Comparison of ENCODE assay signal across 12 mouse cellular contexts in the genomic region with DNA sequence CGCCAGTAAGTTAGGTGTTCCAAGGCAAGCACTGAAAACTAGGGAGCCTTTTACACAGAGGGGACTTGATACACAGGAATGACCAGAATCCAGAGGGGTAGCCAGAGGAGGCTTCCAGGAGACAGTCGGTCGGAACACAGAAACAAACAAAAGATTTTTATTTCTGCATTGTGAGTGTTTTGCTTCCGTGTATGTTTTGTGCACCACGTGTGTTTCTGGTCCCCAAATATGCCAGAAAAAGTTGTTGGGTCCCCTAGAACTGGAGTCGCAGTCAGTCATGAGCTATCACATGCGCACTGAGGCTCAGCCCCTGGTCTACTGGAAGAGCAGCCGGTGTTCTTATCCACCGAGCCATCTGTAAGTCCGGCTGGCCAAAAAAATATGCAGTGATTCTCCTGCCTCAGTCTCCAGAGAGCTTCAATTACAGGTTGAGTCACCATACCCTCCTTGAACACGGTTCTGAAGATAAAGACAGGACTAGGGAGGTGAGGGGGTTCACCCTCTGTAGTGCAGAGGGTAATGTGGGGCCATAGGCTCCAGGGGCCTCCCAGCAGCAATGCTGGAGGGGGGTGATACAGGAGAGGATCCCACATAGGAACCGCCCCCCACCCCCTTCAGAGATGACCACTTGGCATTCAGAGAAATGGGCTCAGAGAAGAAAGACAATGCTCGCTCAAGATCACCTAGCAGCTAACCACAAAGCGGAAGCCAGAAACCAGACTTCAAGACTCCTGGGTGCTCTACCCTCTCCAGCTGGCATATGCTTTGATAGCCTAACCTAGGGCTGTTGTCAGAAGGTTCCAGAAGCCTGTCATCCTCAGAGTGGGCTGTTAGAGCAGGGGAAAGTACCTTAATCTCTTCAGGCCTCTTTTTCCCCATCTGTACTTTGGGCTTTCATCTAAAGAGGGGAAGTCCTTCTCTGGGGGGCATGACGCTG. TPM values are rescaled to one million over a fixed set of nuclear protein-coding genes. Genes with fewer than 3 reads are reported as not detected.
DNase-seq lines count a peak whose midpoint lies in the region; ATAC-seq and TF ChIP-seq lines count a peak whose summit lies in the region.
"Had no signal": no experiment of that assay in that cellular context is flagged by ENCODE, and none has a peak within 500 bp of the region (broad histone marks: within the 10 kb centered on the region; RNA-seq: fewer than 3 reads in every experiment).

No protein-coding gene starts in this region.

- H3K4me3 ChIP-seq in hindbrain, embryonic 15.5 days: no peak overlapping the region
- no peak overlapping the region for H3K4me3 ChIP-seq in hindbrain, postnatal 0 days (ENCODE audit: low read length)
- no peak overlapping the region for H3K4me3 ChIP-seq in heart, embryonic 11.5 days (ENCODE audit: low read depth, low read length)

- no peak for ATAC-seq in hindbrain, embryonic 15.5 days (ENCODE audit: low FRiP score, low read depth)
- ATAC-seq in hindbrain, postnatal 0 days: no peak
- peak; percentile 95 for ATAC-seq in inflammation-experienced regulatory T-cells, adult 6 months
- no peak for ATAC-seq in heart, embryonic 11.5 days (replicated peaks; ENCODE audit: insufficient number of reproducible peaks, low FRiP score, low TSS enrichment)

- H3K4me1 ChIP-seq in hindbrain, embryonic 15.5 days (replicated peaks): peaks cover 11% of the 10 kb centered on the region
- H3K4me1 ChIP-seq in hindbrain, postnatal 0 days (ENCODE audit: insufficient read depth, low read length): no peaks in the 10 kb centered on the region
- 0 out of 2 replicates have a peak, but pooled peaks cover 13% of the 10 kb centered on the region for H3K4me1 ChIP-seq in heart, embryonic 11.5 days (ENCODE audit: control insufficient read depth, insufficient read depth, low read length)

- no peaks in the 10 kb centered on the region; the same call in 1 of the 2 replicates for H3K27me3 ChIP-seq in hindbrain, embryonic 15.5 days
- no peaks in the 10 kb centered on the region for H3K27me3 ChIP-seq in hindbrain, postnatal 0 days (ENCODE audit: insufficient read depth, low read length)
- H3K27me3 ChIP-seq in heart, embryonic 11.5 days (ENCODE audit: control insufficient read depth, insufficient read depth, low read length): peaks cover 56% of the 10 kb centered on the region

- H3K9ac ChIP-seq in hindbrain, embryonic 15.5 days: 0 out of 2 replicates have a peak overlapping the region, but pooled peaks have one; percentile 50
- no peak overlapping the region for H3K9ac ChIP-seq in hindbrain, postnatal 0 days (replicated peaks; ENCODE audit: low read length)
- H3K9ac ChIP-seq in heart, embryonic 11.5 days (ENCODE audit: low read depth, low read length): no peak overlapping the region

- TF ChIP-seq CTCF in hindbrain, postnatal 0 days (IDR thresholded peaks at IDR 0.05; ENCODE audit: low read depth): no peak

- no peaks in the 10 kb centered on the region for H3K9me3 ChIP-seq in hindbrain, embryonic 15.5 days
- H3K9me3 ChIP-seq in hindbrain, postnatal 0 days (ENCODE audit: low read length): no peaks in the 10 kb centered on the region
- no peaks in the 10 kb centered on the region for H3K9me3 ChIP-seq in heart, embryonic 11.5 days (replicated peaks; ENCODE audit: control insufficient read depth, low read length)

- WGBS in hindbrain, embryonic 15.5 days: 77% methylated on average over 15 of the region's 15 CpGs
- WGBS in hindbrain, postnatal 0 days: 78% methylated on average over 15 of the region's 15 CpGs
- 64% methylated on average over 15 of the region's 15 CpGs for WGBS in heart, embryonic 11.5 days (ENCODE audit: insufficient replicate concordance)

- no peaks in the 10 kb centered on the region for H3K36me3 ChIP-seq in hindbrain, embryonic 15.5 days
- H3K36me3 ChIP-seq in hindbrain, postnatal 0 days (ENCODE audit: insufficient read depth, low read length): no peaks in the 10 kb centered on the region
- H3K36me3 ChIP-seq in heart, embryonic 11.5 days (ENCODE audit: control insufficient read depth, insufficient read depth, low read length): no peaks in the 10 kb centered on the region

- DNase-seq in hindbrain, postnatal 0 days (ENCODE audit: low spot score): no peak
- peak; percentile 92 for DNase-seq in CD4-positive, CD25-positive, alpha-beta regulatory T cell, adult 2 months (ENCODE audit: low read depth, low spot score)
- peak; percentile 92 for DNase-seq in thymus, postnatal 0 days (ENCODE audit: low spot score)
- no peak for DNase-seq in ovary, adult 18-20 months (ENCODE audit: low spot score)
- DNase-seq in heart, postnatal 25 days (ENCODE audit: low spot score): no peak
- DNase-seq: adrenal gland, postnatal 36 days; kidney, adult 2 months; lung, postnatal 10 days had no signal

- no peak overlapping the region for H3K4me2 ChIP-seq in hindbrain, embryonic 15.5 days
- no peak overlapping the region for H3K4me2 ChIP-seq in hindbrain, postnatal 0 days (ENCODE audit: low read depth, low read length)
- no peak overlapping the region for H3K4me2 ChIP-seq in heart, embryonic 11.5 days

- intact Hi-C loops in heart, postnatal 25 days (cut with DNase I): no loop called here

- no peak overlapping the region for H3K27ac ChIP-seq in hindbrain, embryonic 15.5 days (replicated peaks)
- no peak overlapping the region for H3K27ac ChIP-seq in hindbrain, postnatal 0 days
- H3K27ac ChIP-seq in heart, embryonic 11.5 days (ENCODE audit: low read depth, low read length): no peak overlapping the region

RNA-seq across cellular contexts. Expression of a gene that starts 13.3 kb away (rescaled TPM):
- 16.6 and 18.6 TPM in 2 replicates for polyA plus RNA-seq in hindbrain, embryonic 15.5 days (2015; fragmentation: Nextera tagmentation; extraction: Ambion mirVana)
- total RNA-seq in hindbrain, postnatal 0 days (2014; rRNA removed): 7.3 and 8.8 TPM in 2 replicates
- polyA plus RNA-seq in hindbrain, postnatal 0 days (2015; fragmentation: Nextera tagmentation; extraction: Ambion mirVana): 11.9 and 14.4 TPM in 2 replicates
- 10 to 100 TPM; 20.4 to 24.7 (median 20.9) TPM for polyA plus RNA-seq in inflammation-experienced regulatory T-cells, adult 6 months (2017; shearing (Covaris generic))
- polyA plus RNA-seq in thymus, postnatal 0 days (2015; fragmentation: Nextera tagmentation; extraction: Ambion mirVana): 19.2 and 21.9 TPM in 2 replicates
- polyA plus RNA-seq in heart, embryonic 11.5 days (2014; fragmentation: Nextera tagmentation; extraction: Ambion mirVana): 17.3 and 17.9 TPM in 2 replicates
- total RNA-seq in heart, postnatal 25 days (2021): 10 to 100 TPM in 1 of 2 experiments, 1 to 10 TPM in 1; 9.8 to 11.6 TPM

RNA-seq across cellular contexts. Expression of a gene that starts 17.1 kb away (rescaled TPM):
- polyA plus RNA-seq in hindbrain, embryonic 15.5 days (2015; fragmentation: Nextera tagmentation; extraction: Ambion mirVana): 0.43 and 0.62 TPM in 2 replicates
- total RNA-seq in hindbrain, postnatal 0 days (2014; rRNA removed): 0.18 and 0.99 TPM in 2 replicates
- 0.38 and 0.54 TPM in 2 replicates for polyA plus RNA-seq in hindbrain, postnatal 0 days (2015; fragmentation: Nextera tagmentation; extraction: Ambion mirVana)
- polyA plus RNA-seq in inflammation-experienced regulatory T-cells, adult 6 months (2017; shearing (Covaris generic)): 1 to 10 TPM in 1 of 3 experiments, under 1 TPM in 1, not detected in 1; 0.19 to 2.7 TPM
- 1.7 TPM in 2 replicates for polyA plus RNA-seq in thymus, postnatal 0 days (2015; fragmentation: Nextera tagmentation; extraction: Ambion mirVana)
- polyA plus RNA-seq in heart, embryonic 11.5 days (2014; fragmentation: Nextera tagmentation; extraction: Ambion mirVana): 0.07 and 0.11 TPM in 2 replicates
- under 1 TPM; 0.11 to 0.29 TPM for total RNA-seq in heart, postnatal 25 days (2021)

RNA-seq across cellular contexts. Expression of a gene that starts 33.6 kb away (rescaled TPM):
- polyA plus RNA-seq in hindbrain, embryonic 15.5 days (2015; fragmentation: Nextera tagmentation; extraction: Ambion mirVana): 14.5 and 15.1 TPM in 2 replicates
- 10.5 and 24.0 TPM in 2 replicates for total RNA-seq in hindbrain, postnatal 0 days (2014; rRNA removed)
- polyA plus RNA-seq in hindbrain, postnatal 0 days (2015; fragmentation: Nextera tagmentation; extraction: Ambion mirVana): 12.4 and 13.8 TPM in 2 replicates
- 1 to 10 TPM; 6.2 to 8.8 (median 6.5) TPM for polyA plus RNA-seq in inflammation-experienced regulatory T-cells, adult 6 months (2017; shearing (Covaris generic))
- 23.1 and 25.8 TPM in 2 replicates for polyA plus RNA-seq in thymus, postnatal 0 days (2015; fragmentation: Nextera tagmentation; extraction: Ambion mirVana)
- polyA plus RNA-seq in heart, embryonic 11.5 days (2014; fragmentation: Nextera tagmentation; extraction: Ambion mirVana): 13.9 and 16.6 TPM in 2 replicates
- total RNA-seq in heart, postnatal 25 days (2021): 10 to 100 TPM; 11.9 to 13.2 TPM

RNA-seq across cellular contexts. Expression of a gene that starts 45.1 kb away (rescaled TPM):
- 3.3 and 3.6 TPM in 2 replicates for polyA plus RNA-seq in hindbrain, embryonic 15.5 days (2015; fragmentation: Nextera tagmentation; extraction: Ambion mirVana)
- 0.36 and 3.5 TPM in 2 replicates for total RNA-seq in hindbrain, postnatal 0 days (2014; rRNA removed)
- polyA plus RNA-seq in hindbrain, postnatal 0 days (2015; fragmentation: Nextera tagmentation; extraction: Ambion mirVana): 3.5 and 4.1 TPM in 2 replicates
- polyA plus RNA-seq in inflammation-experienced regulatory T-cells, adult 6 months (2017; shearing (Covaris generic)): not detected
- 0.83 and 0.86 TPM in 2 replicates for polyA plus RNA-seq in thymus, postnatal 0 days (2015; fragmentation: Nextera tagmentation; extraction: Ambion mirVana)
- 0.59 and 0.93 TPM in 2 replicates for polyA plus RNA-seq in heart, embryonic 11.5 days (2014; fragmentation: Nextera tagmentation; extraction: Ambion mirVana)
- under 1 TPM in 1 of 2 experiments, not detected in 1; 0.50 TPM for total RNA-seq in heart, postnatal 25 days (2021)
- total RNA-seq: hematopoietic stem cell, adult 5-6 weeks had no signal

RNA-seq across cellular contexts. Expression of a gene that starts 45.3 kb away (rescaled TPM):
- polyA plus RNA-seq in hindbrain, embryonic 15.5 days (2015; fragmentation: Nextera tagmentation; extraction: Ambion mirVana): 62.2 and 63.9 TPM in 2 replicates
- total RNA-seq in hindbrain, postnatal 0 days (2014; rRNA removed): 64.6 and 69.3 TPM in 2 replicates
- 64.9 and 66.6 TPM in 2 replicates for polyA plus RNA-seq in hindbrain, postnatal 0 days (2015; fragmentation: Nextera tagmentation; extraction: Ambion mirVana)
- polyA plus RNA-seq in inflammation-experienced regulatory T-cells, adult 6 months (2017; shearing (Covaris generic)): 10 to 100 TPM; 61.1 to 66.7 (median 63.2) TPM
- 72.4 and 72.8 TPM in 2 replicates for polyA plus RNA-seq in thymus, postnatal 0 days (2015; fragmentation: Nextera tagmentation; extraction: Ambion mirVana)
- polyA plus RNA-seq in heart, embryonic 11.5 days (2014; fragmentation: Nextera tagmentation; extraction: Ambion mirVana): 83.9 and 87.2 TPM in 2 replicates
- 10 to 100 TPM; 81.0 to 85.2 TPM for total RNA-seq in heart, postnatal 25 days (2021)

Comparison
In these comparisons a context has a peak if more than half of its experiments do, and no peak if none do; other contexts are left out.
1. DNase-seq: peak in CD4-positive, CD25-positive, alpha-beta regulatory T cell, adult 2 months (single experiment) and thymus, postnatal 0 days (single experiment); none in hindbrain, postnatal 0 days (single experiment), ovary, adult 18-20 months (single experiment) and heart, postnatal 25 days (single experiment).